Mouse (Mus musculus) liver, adult 2 months (tissue): Measurements from ENCODE around the gene Def6. TPM values are rescaled to one million over a fixed set of nuclear protein-coding genes. Genes with fewer than 3 reads are reported as not detected.
"Not testable (repeated sequence)": the region's sequence is repeated elsewhere in the genome, so short reads cannot be mapped to it uniquely, and the experiment has no call there.

ENCODE experiments used
- DNase-seq: peaks from one replicate; pipeline ENCODE4 v3.0.0-alpha.2; 2011; ENCODE audit warnings: low read depth, low spot score; ENCODE audit errors: extremely low read depth
- H3K27ac ChIP-seq: fragments of 200-500 bp; replicated peaks from 2 replicates; pipeline ENCODE4 v1.5.1; 2012; ENCODE audit warnings: low read depth, mild to moderate bottlenecking, control low read depth, inconsistent platforms, low read length; ENCODE audit not compliant: insufficient read depth
- H3K27me3 ChIP-seq: fragments of 200-500 bp; 2 replicates; pipeline ENCODE4 v1.6.1; 2012; ENCODE audit warnings: mild to moderate bottlenecking, moderate library complexity, low read length, inconsistent platforms; ENCODE audit not compliant: control insufficient read depth, insufficient read depth
- H3K36me3 ChIP-seq: fragments of 200-500 bp; 2 replicates; pipeline ENCODE4 v1.6.1; 2012; ENCODE audit warnings: low read length, inconsistent platforms; ENCODE audit not compliant: control insufficient read depth, insufficient read depth
- H3K4me1 ChIP-seq: fragments of 200-500 bp; 2 replicates; pipeline ENCODE4 v1.6.1; 2011; ENCODE audit warnings: low read length; ENCODE audit not compliant: control insufficient read depth, insufficient read depth
- H3K4me3 ChIP-seq: fragments of 200-500 bp; 2 replicates; pipeline ENCODE4 v1.5.1; 2011; ENCODE audit warnings: low read depth, mild to moderate bottlenecking, control low read depth, low read length, moderate library complexity; ENCODE audit not compliant: insufficient read depth
- H3K79me2 ChIP-seq: fragments of 200-500 bp; 2 replicates; pipeline ENCODE4 v1.6.1; 2012; ENCODE audit warnings: inconsistent platforms, mild to moderate bottlenecking, low read length, moderate library complexity; ENCODE audit not compliant: control insufficient read depth, insufficient read depth
- H3K9ac ChIP-seq: fragments of 200-500 bp; 2 replicates; pipeline ENCODE4 v1.6.1; 2012; ENCODE audit warnings: low read depth, mild to moderate bottlenecking, control low read depth, inconsistent platforms, low read length
- CTCF ChIP-seq: fragments of 200-500 bp; IDR thresholded peaks from 2 replicates; pipeline ENCODE4 v1.5.1; 2011; ENCODE audit warnings: low read depth, low read length, control low read depth
- POLR2A ChIP-seq: fragments of 200-500 bp; IDR thresholded peaks from 2 replicates; pipeline ENCODE4 v1.6.1; 2011; ENCODE audit warnings: low read length, control low read depth; ENCODE audit not compliant: insufficient read depth; ENCODE audit errors: extremely low read depth
- WGBS: fragments of 180-500 bp; shearing (Covaris S2); methylation state at CpG from one replicate; pipeline ENCODE4 v1.1.7; 2018; 5-methylcytosine and 5-hydroxymethylcytosine counted together
- polyA plus RNA-seq: library from polyadenylated mRNA; depleted of rRNA; stranded (reverse); fragments of >200 nt; gene quantifications from 2 replicates; pipeline ENCODE4 v1.2.3, GENCODE M21; 2012
- total RNA-seq: library from RNA; depleted of rRNA; stranded (reverse); fragments of >200 nt; gene quantifications from 2 replicates; pipeline ENCODE4 v1.2.3, GENCODE M21; 2014

Gene Def6
- total and polyA plus RNA-seq, 2 experiments = 0.28 to 0.31 TPM

- no peaks in the 10 kb centered on the region for H3K27me3 ChIP-seq
- WGBS = 79% methylated on average over 6 of the region's 6 CpGs
- no peak overlapping the region for H3K9ac ChIP-seq
- no peak overlapping the region for H3K27ac ChIP-seq
- TF ChIP-seq POLR2A (no peak), CTCF (no peak)
- no peaks in the 10 kb centered on the region for H3K79me2 ChIP-seq
- no peaks in the 10 kb centered on the region for H3K4me1 ChIP-seq
- no peaks in the 10 kb centered on the region for H3K36me3 ChIP-seq
- no peak for DNase-seq
- H3K4me3 ChIP-seq = no peak overlapping the region
Observed at GRCm38 (mm10) chr17:28211921-28212341, 4.4 kb downstream of the Def6 start.

- Histone ChIP-seq H3K4me3 (no peak overlapping the region), H3K4me1 (no peaks in the 10 kb centered on the region), H3K79me2 (no peaks in the 10 kb centered on the region), H3K36me3 (no peaks in the 10 kb centered on the region), H3K27me3 (no peaks in the 10 kb centered on the region), H3K9ac (no peak overlapping the region), H3K27ac (no peak overlapping the region)
- TF ChIP-seq CTCF (no peak), POLR2A (no peak)
- DNase-seq = no peak
- 57% methylated on average over 9 of the region's 9 CpGs for WGBS
Observed at GRCm38 (mm10) chr17:28212391-28212790, 4.8 kb downstream of the Def6 start.

GRCm38 (mm10) chr17:28213236-28213635 lies 5.7 kb downstream of the Def6 start:
- H3K4me3 ChIP-seq = no peak overlapping the region
- WGBS = 30% methylated on average over 4 of the region's 4 CpGs
- no peaks in the 10 kb centered on the region for H3K4me1 ChIP-seq
- H3K9ac ChIP-seq = no peak overlapping the region
- no peaks in the 10 kb centered on the region for H3K27me3 ChIP-seq
- no peak for DNase-seq
- no peaks in the 10 kb centered on the region for H3K79me2 ChIP-seq
- TF ChIP-seq POLR2A (no peak), CTCF (peak; percentile 48)
- no peak overlapping the region for H3K27ac ChIP-seq
- no peaks in the 10 kb centered on the region for H3K36me3 ChIP-seq

GRCm38 (mm10) chr17:28216791-28217190 lies 9.2 kb downstream of the Def6 start:
- WGBS = 71% methylated on average over 9 of the region's 9 CpGs
- H3K9ac ChIP-seq = no peak overlapping the region
- H3K4me1 ChIP-seq = no peaks in the 10 kb centered on the region
- H3K27ac ChIP-seq = no peak overlapping the region
- DNase-seq = no peak
- H3K27me3 ChIP-seq = no peaks in the 10 kb centered on the region
- H3K79me2 ChIP-seq = no peaks in the 10 kb centered on the region
- TF ChIP-seq POLR2A = no peak
- TF ChIP-seq CTCF = no peak
- no peaks in the 10 kb centered on the region for H3K36me3 ChIP-seq
- H3K4me3 ChIP-seq = no peak overlapping the region

- 32% methylated on average over 23 of the region's 23 CpGs for WGBS
- Histone ChIP-seq H3K9ac (no peak overlapping the region), H3K79me2 (no peaks in the 10 kb centered on the region), H3K27ac (no peak overlapping the region), H3K4me1 (no peaks in the 10 kb centered on the region), H3K27me3 (no peaks in the 10 kb centered on the region), H3K4me3 (no peak overlapping the region), H3K36me3 (no peaks in the 10 kb centered on the region)
- no peak for DNase-seq
- TF ChIP-seq CTCF (no peak), POLR2A (no peak)
Observed at GRCm38 (mm10) chr17:28217721-28218649, 10.4 kb downstream of the Def6 start.

- H3K9ac ChIP-seq, DNase-seq, H3K27me3 ChIP-seq, H3K4me3 ChIP-seq, H3K79me2 ChIP-seq, H3K4me1 ChIP-seq, H3K36me3 ChIP-seq, H3K27ac ChIP-seq: not testable (repeated sequence)
- WGBS = 93% methylated on average over 10 of the region's 10 CpGs
Observed at GRCm38 (mm10) chr17:28222463-28222862, 14.9 kb downstream of the Def6 start.
